Mouse (Mus musculus) cerebellum, postnatal 25 days (tissue): ENCODE results near the gene 4930518I15Rik.

Source experiments
- DNase-seq, 2 experiments: peaks; one replicate each; pipeline ENCODE4 v3.0.0; 2021; ENCODE audit warnings: mixed read lengths in 2 of 2

Gene 4930518I15Rik

DNA sequence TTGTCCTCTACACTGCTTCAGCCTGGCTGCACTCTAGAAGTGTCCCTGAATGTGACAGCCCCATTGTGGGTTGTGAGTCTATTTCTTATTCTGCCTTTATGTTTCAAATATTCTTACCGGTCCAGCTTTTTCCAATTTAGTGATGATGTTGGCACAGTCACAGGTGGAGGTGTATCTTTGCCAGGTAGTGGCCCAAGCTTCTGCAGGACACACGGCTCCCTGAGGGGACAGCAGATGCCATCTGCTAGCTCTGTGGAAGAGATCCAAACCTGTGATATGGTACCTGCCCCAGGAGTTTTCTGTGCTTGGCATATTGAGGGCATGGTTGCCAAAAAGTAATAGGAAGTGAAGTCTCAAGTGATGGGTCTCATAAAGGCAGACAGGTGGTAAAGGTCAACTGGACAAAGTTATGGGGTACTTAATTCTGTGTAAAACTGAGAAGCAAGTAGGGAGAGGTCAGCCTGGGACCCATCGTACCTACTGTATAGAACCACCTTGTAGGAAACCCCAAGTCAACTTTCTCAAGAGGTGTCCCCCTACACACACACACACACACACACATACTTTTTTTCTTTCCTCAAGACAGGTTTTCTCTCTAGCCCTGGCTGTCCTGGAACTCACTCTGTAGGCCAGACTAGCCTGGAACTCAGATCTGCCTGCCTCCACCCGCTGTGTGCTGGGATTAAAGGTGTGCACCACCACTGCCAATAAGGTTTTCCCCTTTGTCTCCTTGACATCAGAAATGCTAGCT, 17.2 kb upstream of the 4930518I15Rik start:
- peak; percentile 91 to 93 for DNase-seq

DNA sequence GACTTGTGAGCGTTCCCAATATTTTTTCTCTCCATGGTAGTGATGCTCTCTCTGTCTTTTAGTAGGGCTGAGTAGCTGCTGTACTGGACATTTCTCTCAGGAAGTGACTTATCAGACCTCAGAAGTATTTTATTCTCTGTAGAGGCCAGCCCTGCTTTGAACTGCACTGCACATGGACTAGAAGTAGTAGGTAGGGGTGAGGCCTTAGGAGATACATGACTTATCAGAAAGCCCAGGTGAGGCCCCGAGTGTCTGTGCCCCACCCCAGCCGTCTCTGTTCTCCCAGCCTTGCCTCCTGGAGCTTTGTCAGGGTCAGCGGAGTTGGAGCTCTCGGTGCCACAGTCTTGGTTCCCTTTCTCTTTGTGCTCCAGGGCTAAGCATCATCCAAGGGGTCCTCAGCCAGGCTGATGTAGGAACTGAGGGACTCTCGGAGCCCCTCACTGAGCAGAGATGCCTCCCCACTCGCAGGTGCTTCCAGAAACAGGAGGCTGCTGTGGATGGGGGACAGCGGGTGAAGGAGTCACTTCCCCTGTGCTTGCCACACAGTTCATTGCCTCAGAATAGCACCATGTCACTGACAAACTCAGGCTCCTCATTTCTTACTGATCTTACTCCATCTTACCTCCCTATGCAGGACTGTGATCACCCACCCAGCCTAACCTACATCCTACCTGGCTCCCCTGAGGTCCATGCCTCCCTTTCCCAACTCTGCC, 16.5 kb upstream of the 4930518I15Rik start:
- peak in 1 of 2 experiments; percentile 49 for DNase-seq

GRCm38 (mm10) chr2:156873629-156874028, 15.9 kb upstream of the 4930518I15Rik start:
- DNase-seq = peak; percentile 70 to 82

DNA sequence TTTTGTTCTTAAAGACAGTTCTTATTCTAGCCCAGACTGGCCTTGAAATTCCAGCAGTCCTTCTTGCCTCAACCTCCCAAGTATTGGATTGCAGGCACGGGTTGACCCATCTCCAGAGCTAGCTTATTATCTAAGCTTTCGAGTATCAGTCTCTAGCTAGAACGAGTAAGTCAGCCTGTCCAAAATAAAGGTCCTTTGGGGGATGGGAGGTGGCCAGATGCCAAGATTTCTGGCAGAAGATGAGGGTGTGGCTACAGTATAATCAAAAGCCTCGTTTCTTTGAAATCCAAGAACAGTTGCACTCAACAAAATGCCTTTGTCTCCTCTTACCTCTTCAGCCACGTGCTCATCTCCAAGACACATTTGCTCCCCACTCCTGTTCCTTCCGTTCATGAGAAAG, 12.8 kb upstream of the 4930518I15Rik start:
- DNase-seq = peak; percentile 38 to 61

GRCm38 (mm10) chr2:156869554-156869953, 11.8 kb upstream of the 4930518I15Rik start:
- DNase-seq = peak; percentile 31 to 51

DNA sequence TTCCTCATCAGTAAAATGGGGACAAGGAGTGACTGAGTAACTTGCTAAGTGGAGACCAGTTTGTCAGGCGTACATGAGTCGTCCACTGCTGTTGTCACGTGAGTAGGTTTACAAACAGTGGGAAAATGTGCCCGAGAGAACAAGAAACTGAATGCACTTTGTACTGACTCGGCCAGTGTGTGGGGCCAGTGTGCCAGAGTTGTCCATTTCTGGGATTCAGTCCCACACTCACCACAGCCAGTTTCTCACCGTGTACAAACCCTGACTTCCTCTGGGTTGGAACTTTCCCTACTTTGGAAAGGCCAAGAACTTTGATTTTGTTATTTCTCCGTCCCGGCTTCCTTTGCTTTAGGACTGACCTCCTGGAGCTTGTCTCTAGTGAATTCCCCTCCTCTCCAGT, 11.2 kb upstream of the 4930518I15Rik start:
- peak; percentile 50 to 57 for DNase-seq

- peak; percentile 49 to 65 for DNase-seq
Measured at GRCm38 (mm10) chr2:156864481-156864880, 6.7 kb upstream of the 4930518I15Rik start.

- peak in 1 of 2 experiments; percentile 28 for DNase-seq
Measured at GRCm38 (mm10) chr2:156863487-156864160, 5.9 kb upstream of the 4930518I15Rik start.

DNA sequence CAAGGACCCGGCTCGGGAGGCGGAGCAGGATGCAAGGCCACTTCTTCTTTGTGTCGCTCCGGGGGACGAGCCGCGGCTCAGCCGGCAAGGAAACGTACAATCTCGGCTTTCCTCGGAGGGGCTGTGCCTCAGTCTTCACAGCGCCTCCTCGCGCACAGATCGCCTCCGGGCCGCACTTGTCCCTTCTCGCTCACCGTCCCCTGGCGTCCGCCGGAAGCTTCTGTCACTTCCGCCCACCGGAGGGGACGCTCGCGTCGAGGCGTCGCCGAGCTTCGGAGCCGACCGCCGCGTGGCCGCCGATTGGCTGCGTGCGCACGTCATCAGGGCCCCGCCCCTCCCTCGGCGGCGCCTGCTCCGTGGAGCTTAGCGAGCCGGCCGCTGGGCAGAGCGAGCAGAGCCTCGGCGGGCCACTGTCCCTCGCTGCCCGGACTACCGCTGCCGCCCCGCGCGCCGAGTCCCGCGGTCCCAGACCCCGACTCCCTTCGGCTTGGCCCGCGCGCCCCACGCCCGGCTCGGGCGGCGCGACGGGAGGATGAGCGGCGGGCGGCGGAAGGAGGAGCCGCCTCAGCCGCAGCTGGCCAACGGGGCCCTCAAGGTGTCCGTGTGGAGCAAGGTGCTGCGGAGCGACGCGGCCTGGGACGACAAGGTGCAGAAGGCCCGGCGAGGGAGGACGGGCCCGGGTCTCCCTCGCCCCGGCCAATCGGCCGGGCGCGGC, 5.2 kb upstream of the 4930518I15Rik start, which contains the start of gene Rab5if:
Gene Rab5if, plus strand, starts transcription at position 357 of the 715 bp plus-strand sequence.
- DNase-seq = peak; percentile 99

GRCm38 (mm10) chr2:156862041-156862717, 4.4 kb upstream of the 4930518I15Rik start:
- DNase-seq = peak; percentile 43 to 49

- no peak for DNase-seq
Measured at GRCm38 (mm10) chr2:156858671-156859070, 925 bp upstream of the 4930518I15Rik start.

GRCm38 (mm10) chr2:156857385-156857791, 358 bp downstream of the 4930518I15Rik start:
- DNase-seq = no peak

DNA sequence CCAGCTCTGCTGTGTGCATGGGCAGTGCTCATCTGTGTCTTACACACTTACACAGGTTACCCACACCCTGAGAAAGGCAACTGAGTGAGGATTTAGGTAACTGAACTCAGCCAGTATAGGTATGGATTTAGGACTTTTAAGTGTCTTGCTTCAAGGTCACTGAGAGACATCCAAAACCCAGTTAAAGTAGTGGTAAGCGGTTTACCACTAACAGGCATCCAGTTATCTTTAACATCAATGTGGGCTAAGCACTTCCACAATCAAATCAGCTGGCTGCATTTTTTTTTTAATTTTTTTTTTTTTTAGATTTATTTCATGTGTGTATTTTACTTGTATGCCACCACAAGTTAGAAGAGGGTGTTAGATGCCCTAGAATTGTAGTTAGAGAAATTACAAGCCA, 1.4 kb downstream of the 4930518I15Rik start:
- DNase-seq = no peak

- peak; percentile 60 to 73 for DNase-seq
Measured at GRCm38 (mm10) chr2:156853999-156854771, 3.6 kb downstream of the 4930518I15Rik start.

- DNase-seq = peak in 1 of 2 experiments; percentile 37
Measured at GRCm38 (mm10) chr2:156853584-156853983, 4.2 kb downstream of the 4930518I15Rik start.

- no peak for DNase-seq
Measured at GRCm38 (mm10) chr2:156850505-156850904, 7.2 kb downstream of the 4930518I15Rik start.

GRCm38 (mm10) chr2:156848526-156849182, 9.1 kb downstream of the 4930518I15Rik start:
- DNase-seq = no peak

DNA sequence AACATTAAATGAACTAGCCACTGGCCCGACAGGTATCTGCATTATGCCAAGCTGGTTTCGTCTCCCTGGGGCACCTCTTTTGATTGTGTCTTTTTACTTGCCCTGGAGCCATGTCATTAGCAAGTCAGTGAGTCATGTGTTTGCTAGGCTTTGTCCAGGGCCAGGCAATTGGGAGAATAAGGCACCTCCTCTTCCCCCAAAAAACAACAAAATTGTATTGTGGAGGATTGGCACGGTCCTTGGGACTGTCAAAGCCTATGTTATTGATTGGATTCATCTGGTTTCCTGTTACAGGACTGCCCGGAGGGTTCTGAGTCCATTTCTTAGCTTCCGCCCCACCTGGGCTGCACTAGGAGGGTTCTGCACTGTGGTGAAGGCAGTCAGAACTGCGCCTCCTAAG, 10.1 kb downstream of the 4930518I15Rik start:
- DNase-seq = no peak

DNA sequence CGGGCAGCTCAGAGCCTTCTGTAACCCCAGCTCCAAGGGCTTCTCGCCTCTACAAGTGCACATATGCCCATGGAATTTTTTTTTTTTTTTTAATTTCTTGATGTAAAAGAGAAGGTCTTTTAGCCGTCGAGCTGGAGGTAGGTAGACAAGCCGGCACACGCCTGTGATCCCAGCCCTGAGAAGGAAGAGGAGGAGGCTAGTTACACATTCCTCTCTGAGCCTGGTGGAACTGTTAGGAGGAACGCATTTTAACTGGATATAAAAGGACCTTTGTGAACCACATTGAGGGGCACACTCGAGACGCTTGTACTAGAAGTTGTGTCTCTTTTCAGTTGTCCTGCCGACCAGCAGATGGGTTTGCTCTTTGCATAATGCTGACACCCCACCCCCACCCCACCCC, 13.0 kb downstream of the 4930518I15Rik start:
- no peak for DNase-seq

GRCm38 (mm10) chr2:156843331-156843730, 14.4 kb downstream of the 4930518I15Rik start:
- peak in 1 of 2 experiments; percentile 41 for DNase-seq

- DNase-seq = no peak
Measured at GRCm38 (mm10) chr2:156842711-156843110, 15.0 kb downstream of the 4930518I15Rik start.
